Mouse (Mus musculus): ENCODE measurements around the gene Scn10a. TPM values are rescaled to one million over a fixed set of nuclear protein-coding genes. Genes with fewer than 3 reads are reported as not detected.

Gene Scn10a
- not detected in 2 replicates for total RNA-seq (2014; fragmentation: Nextera tagmentation)
- total RNA-seq (2017) = 0.06 and 0.11 TPM in 2 replicates
- polyA plus RNA-seq (2012) = not detected in 2 replicates

DNA sequence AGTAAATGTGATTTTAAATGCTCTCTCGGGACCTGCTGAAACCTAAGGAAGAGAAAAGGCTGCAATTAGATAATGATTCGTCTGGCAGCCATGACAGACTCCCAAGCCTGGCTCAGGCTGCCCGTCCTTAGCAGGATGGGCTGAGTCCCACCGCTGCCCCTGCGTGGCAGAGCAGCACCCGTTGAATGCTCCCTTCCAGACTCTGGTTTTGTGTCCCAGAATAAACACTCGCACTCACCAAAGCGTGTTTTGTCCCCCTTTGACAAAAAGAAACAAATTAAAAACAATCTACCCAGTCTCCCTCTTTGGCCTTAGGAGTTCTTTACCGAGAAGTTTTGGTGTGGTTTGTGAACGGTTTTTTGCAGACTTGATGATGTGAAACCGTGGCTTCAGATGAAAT is at the start of gene Scn10a:
Scn10a (minus strand) TSS at position 101 of the 400 bp plus-strand sequence.
- no peak for DNase-seq (ENCODE audit: low spot score)
- no peak for ATAC-seq (ENCODE audit: extremely low read depth, insufficient number of reproducible peaks, low FRiP score, poor library complexity, severe bottlenecking)
- peaks cover 79% of the 10 kb centered on the region for H3K9me3 ChIP-seq (replicated peaks)
- no peaks in the 10 kb centered on the region for H3K27me3 ChIP-seq (ENCODE audit: insufficient read depth, low read length)
- H3K4me1 ChIP-seq (ENCODE audit: insufficient read depth, low read depth, low read length) = no peaks in the 10 kb centered on the region
- H3K36me3 ChIP-seq (replicated peaks) = no peaks in the 10 kb centered on the region
- TF ChIP-seq GATA2 (IDR thresholded peaks at IDR 0.05; ENCODE audit: borderline replicate concordance, low read depth, low read length) = no peak
- TF ChIP-seq CTCF (IDR thresholded peaks at IDR 0.05; ENCODE audit: low read depth, low read length) = no peak
- no peak for TF ChIP-seq POLR2AphosphoS5 (IDR thresholded peaks at IDR 0.05; ENCODE audit: insufficient replicate concordance, low read depth, low read length)
- no peak for TF ChIP-seq GATA1 (IDR thresholded peaks at IDR 0.05; ENCODE audit: borderline replicate concordance, low read length)
- no peak for TF ChIP-seq TAL1 (conservative IDR thresholded peaks at IDR 0.05; ENCODE audit: low read depth, low read length)
- no peak within 1 kb of the TSS for H3K4me3 ChIP-seq (ENCODE audit: low read depth, low read length)

DNA sequence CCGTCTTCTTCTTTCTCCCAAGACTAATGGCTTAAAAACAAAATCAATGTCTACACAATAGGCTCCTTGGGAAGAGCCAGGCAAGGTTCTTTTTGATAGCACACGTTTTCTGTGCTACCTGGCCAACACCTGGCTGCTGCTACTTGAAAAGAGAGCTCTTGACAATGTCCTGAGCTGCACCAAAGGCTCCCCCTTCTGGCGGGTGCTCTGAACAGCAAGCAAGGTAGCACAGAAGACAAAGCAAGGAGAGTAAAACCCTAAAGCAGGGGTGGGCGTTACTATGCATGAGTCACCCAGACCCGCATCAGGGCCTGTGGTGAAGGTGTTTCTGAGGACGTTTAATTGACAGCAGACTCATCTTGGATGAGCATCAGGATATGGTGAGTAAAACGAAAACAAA is 49.5 kb upstream of the Scn10a start:
- peaks cover 51% of the 10 kb centered on the region for H3K9me3 ChIP-seq (replicated peaks)
- ATAC-seq (ENCODE audit: extremely low read depth, insufficient number of reproducible peaks, low FRiP score, poor library complexity, severe bottlenecking) (no peak), DNase-seq (ENCODE audit: low spot score) (no peak)
- no peak overlapping the region for H3K4me3 ChIP-seq (ENCODE audit: low read depth, low read length)
- H3K36me3 ChIP-seq (replicated peaks) = no peaks in the 10 kb centered on the region
- no peaks in the 10 kb centered on the region for H3K27me3 ChIP-seq (ENCODE audit: insufficient read depth, low read length)
- TF ChIP-seq POLR2AphosphoS5 (IDR thresholded peaks at IDR 0.05; ENCODE audit: insufficient replicate concordance, low read depth, low read length) (no peak), GATA2 (IDR thresholded peaks at IDR 0.05; ENCODE audit: borderline replicate concordance, low read depth, low read length) (no peak)
- no peaks in the 10 kb centered on the region for H3K4me1 ChIP-seq (ENCODE audit: insufficient read depth, low read depth, low read length)

DNA sequence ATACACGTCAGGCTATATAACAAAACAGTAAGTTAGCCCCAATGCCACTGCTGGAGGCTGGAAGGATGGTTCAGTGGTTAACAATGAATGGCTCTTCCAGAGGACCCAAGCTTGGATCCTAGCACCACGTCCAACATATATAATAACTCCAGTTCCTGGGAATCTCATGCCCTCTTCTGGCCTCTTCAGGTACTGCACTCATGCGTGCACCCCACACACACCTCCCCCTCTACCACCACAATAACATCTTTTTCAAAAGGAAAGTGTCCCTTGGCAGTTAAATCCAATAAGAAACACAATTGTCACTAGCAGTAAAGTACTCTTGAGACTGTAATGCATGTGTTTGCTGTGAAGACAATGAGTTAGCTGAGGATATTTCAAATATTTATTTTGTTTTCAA is 41.1 kb upstream of the Scn10a start:
- H3K27me3 ChIP-seq (ENCODE audit: insufficient read depth, low read length) = no peaks in the 10 kb centered on the region
- DNase-seq (ENCODE audit: low spot score) (no peak), ATAC-seq (ENCODE audit: extremely low read depth, insufficient number of reproducible peaks, low FRiP score, poor library complexity, severe bottlenecking) (no peak)
- H3K36me3 ChIP-seq (replicated peaks) = no peaks in the 10 kb centered on the region
- TF ChIP-seq CTCF (IDR thresholded peaks at IDR 0.05; ENCODE audit: low read depth, low read length) (no peak), POLR2AphosphoS5 (IDR thresholded peaks at IDR 0.05; ENCODE audit: insufficient replicate concordance, low read depth, low read length) (no peak), TAL1 (conservative IDR thresholded peaks at IDR 0.05; ENCODE audit: low read depth, low read length) (no peak), GATA1 (IDR thresholded peaks at IDR 0.05; ENCODE audit: borderline replicate concordance, low read length) (no peak), GATA2 (IDR thresholded peaks at IDR 0.05; ENCODE audit: borderline replicate concordance, low read depth, low read length) (no peak)
- no peak overlapping the region for H3K4me3 ChIP-seq (ENCODE audit: low read depth, low read length)
- peaks cover 49% of the 10 kb centered on the region for H3K9me3 ChIP-seq (replicated peaks)
- H3K4me1 ChIP-seq (ENCODE audit: insufficient read depth, low read depth, low read length) = no peaks in the 10 kb centered on the region

DNA sequence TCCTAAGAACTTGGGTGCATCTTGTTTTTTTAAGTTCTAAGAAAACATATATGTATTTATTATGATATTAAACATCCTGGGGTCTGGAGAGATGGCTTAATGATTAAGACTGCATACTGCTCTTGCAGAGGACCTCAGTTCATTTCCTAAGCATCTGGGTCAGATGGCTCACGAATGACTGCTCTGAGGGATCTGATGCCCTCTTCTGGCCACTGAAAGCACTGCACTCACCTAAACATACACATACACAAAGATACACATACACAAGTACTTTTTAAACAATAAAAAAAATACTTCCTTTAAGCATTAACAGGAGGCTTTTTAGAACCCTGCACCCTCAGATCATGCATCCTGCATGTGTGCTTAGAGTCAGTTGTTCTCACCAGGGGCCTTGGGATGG is 40.3 kb upstream of the Scn10a start:
- TF ChIP-seq CTCF (IDR thresholded peaks at IDR 0.05; ENCODE audit: low read depth, low read length) (no peak), POLR2AphosphoS5 (IDR thresholded peaks at IDR 0.05; ENCODE audit: insufficient replicate concordance, low read depth, low read length) (no peak), TAL1 (conservative IDR thresholded peaks at IDR 0.05; ENCODE audit: low read depth, low read length) (no peak), GATA1 (IDR thresholded peaks at IDR 0.05; ENCODE audit: borderline replicate concordance, low read length) (no peak), GATA2 (IDR thresholded peaks at IDR 0.05; ENCODE audit: borderline replicate concordance, low read depth, low read length) (no peak)
- Histone ChIP-seq H3K36me3 (replicated peaks) (no peaks in the 10 kb centered on the region), H3K9me3 (replicated peaks) (peaks cover 54% of the 10 kb centered on the region), H3K4me3 (ENCODE audit: low read depth, low read length) (no peak overlapping the region), H3K4me1 (ENCODE audit: insufficient read depth, low read depth, low read length) (no peaks in the 10 kb centered on the region), H3K27me3 (ENCODE audit: insufficient read depth, low read length) (no peaks in the 10 kb centered on the region; the same call in 1 of the 2 replicates)
- DNase-seq (ENCODE audit: low spot score) (no peak), ATAC-seq (ENCODE audit: extremely low read depth, insufficient number of reproducible peaks, low FRiP score, poor library complexity, severe bottlenecking) (no peak)

DNA sequence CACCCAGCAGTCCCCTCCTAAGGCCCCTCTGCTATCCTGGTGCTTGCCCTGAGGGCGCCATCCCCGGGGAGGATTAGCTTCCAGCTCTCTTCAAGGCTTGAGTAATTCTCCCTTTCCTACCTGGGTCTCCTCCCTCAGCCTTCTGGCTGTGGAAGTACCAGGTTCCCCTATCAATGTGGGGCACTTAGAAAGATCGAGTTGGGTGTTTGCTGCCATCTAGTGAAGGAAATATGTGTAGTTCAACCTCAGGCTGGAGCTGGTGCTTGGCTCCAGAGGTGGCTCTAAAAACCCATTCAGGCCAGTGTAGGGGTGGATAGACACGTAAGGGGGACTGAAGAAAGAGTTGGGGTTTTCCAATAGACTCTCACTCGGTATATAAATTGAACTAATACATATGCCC is 32.4 kb upstream of the Scn10a start:
- Histone ChIP-seq H3K36me3 (replicated peaks) (no peaks in the 10 kb centered on the region), H3K4me3 (ENCODE audit: low read depth, low read length) (no peak overlapping the region), H3K4me1 (ENCODE audit: insufficient read depth, low read depth, low read length) (no peaks in the 10 kb centered on the region), H3K9me3 (replicated peaks) (peaks cover 79% of the 10 kb centered on the region), H3K27me3 (ENCODE audit: insufficient read depth, low read length) (no peaks in the 10 kb centered on the region; the same call in 1 of the 2 replicates)
- no peak for TF ChIP-seq TAL1 (conservative IDR thresholded peaks at IDR 0.05; ENCODE audit: low read depth, low read length)
- no peak for TF ChIP-seq GATA2 (IDR thresholded peaks at IDR 0.05; ENCODE audit: borderline replicate concordance, low read depth, low read length)
- TF ChIP-seq POLR2AphosphoS5 (IDR thresholded peaks at IDR 0.05; ENCODE audit: insufficient replicate concordance, low read depth, low read length) = no peak
- no peak for TF ChIP-seq CTCF (IDR thresholded peaks at IDR 0.05; ENCODE audit: low read depth, low read length)
- no peak for TF ChIP-seq GATA1 (IDR thresholded peaks at IDR 0.05; ENCODE audit: borderline replicate concordance, low read length)
- ATAC-seq (ENCODE audit: extremely low read depth, insufficient number of reproducible peaks, low FRiP score, poor library complexity, severe bottlenecking) = no peak
- no peak for DNase-seq (ENCODE audit: low spot score)

DNA sequence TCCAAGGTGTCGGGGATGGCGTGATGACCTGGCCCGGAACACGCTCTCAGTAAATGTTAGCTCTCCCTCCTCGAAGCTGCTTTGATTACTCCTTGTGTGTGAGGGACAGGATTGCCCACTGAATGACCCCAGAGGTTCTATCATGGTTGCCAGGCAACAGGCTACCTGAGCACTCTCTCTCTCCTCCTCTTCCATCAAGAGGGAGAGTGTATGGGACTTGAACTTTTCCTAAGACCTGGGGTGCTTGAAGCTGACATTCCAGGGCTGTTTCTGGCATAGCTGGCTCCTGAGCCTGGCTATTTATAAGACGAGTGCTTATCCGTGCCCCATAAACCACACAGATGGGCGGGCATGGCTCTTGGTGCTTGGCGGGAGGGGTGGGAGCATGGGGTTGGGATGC is 30.0 kb upstream of the Scn10a start:
- DNase-seq (ENCODE audit: low spot score) = no peak
- Histone ChIP-seq H3K4me3 (ENCODE audit: low read depth, low read length) (no peak overlapping the region), H3K36me3 (replicated peaks) (no peaks in the 10 kb centered on the region), H3K4me1 (ENCODE audit: insufficient read depth, low read depth, low read length) (no peaks in the 10 kb centered on the region), H3K9me3 (replicated peaks) (peaks cover 75% of the 10 kb centered on the region), H3K27me3 (ENCODE audit: insufficient read depth, low read length) (no peaks in the 10 kb centered on the region)
- TF ChIP-seq POLR2AphosphoS5 (IDR thresholded peaks at IDR 0.05; ENCODE audit: insufficient replicate concordance, low read depth, low read length) (no peak), GATA2 (IDR thresholded peaks at IDR 0.05; ENCODE audit: borderline replicate concordance, low read depth, low read length) (no peak), TAL1 (conservative IDR thresholded peaks at IDR 0.05; ENCODE audit: low read depth, low read length) (no peak), CTCF (IDR thresholded peaks at IDR 0.05; ENCODE audit: low read depth, low read length) (no peak), GATA1 (IDR thresholded peaks at IDR 0.05; ENCODE audit: borderline replicate concordance, low read length) (no peak)
- ATAC-seq (ENCODE audit: extremely low read depth, insufficient number of reproducible peaks, low FRiP score, poor library complexity, severe bottlenecking) = no peak
